Mouse (Mus musculus): ENCODE data around the gene Skiv2l. TPM values are rescaled to one million over a fixed set of nuclear protein-coding genes. Genes with fewer than 3 reads are reported as not detected.
"Not testable (repeated sequence)": the region's sequence is repeated elsewhere in the genome, so short reads cannot be mapped to it uniquely, and the experiment has no call there.

Gene Skiv2l
- polyA plus RNA-seq, 1 experiment from 2014 or later, result 54.1 TPM

GRCm38 (mm10) chr17:34804871-34805562 is 45.0 kb downstream of the Skiv2l start:
- H3K27ac ChIP-seq, result no peak overlapping the region
- no peak for ATAC-seq (ENCODE audit: low FRiP score)

GRCm38 (mm10) chr17:34804301-34804700 is 45.7 kb downstream of the Skiv2l start, which contains the start of gene Cyp21a1:
Gene Cyp21a1 (minus strand): TSS chr17:34804561.
- ATAC-seq (ENCODE audit: low FRiP score); H3K4me3 ChIP-seq: not testable (repeated sequence)
- whole genome bisulfite sequencing, result 93% methylated on average over 6 of the region's 6 CpGs

More at GRCm38 (mm10) chr17:34804871-34805562, 45.0 kb downstream of the Skiv2l start:
- 70% methylated on average over 6 of the region's 6 CpGs for WGBS
- Histone ChIP-seq H3K27me3 (no peaks in the 10 kb centered on the region), H3K4me1 (replicated peaks) (no peaks in the 10 kb centered on the region), H3K4me3 (no peak overlapping the region), H3K36me3 (no peaks in the 10 kb centered on the region), H3K9ac (no peak overlapping the region), H3K4me2 (no peak overlapping the region), H3K9me3 (peaks cover 7% of the 10 kb centered on the region; the same call in 1 of the 2 replicates)

GRCm38 (mm10) chr17:34803367-34803766 is 46.6 kb downstream of the Skiv2l start:
- not testable (repeated sequence) for H3K27ac ChIP-seq; ATAC-seq (ENCODE audit: low FRiP score)
- WGBS, result 94% methylated on average over 6 of the region's 6 CpGs

More at GRCm38 (mm10) chr17:34804301-34804700, 45.7 kb downstream of the Skiv2l start, which contains the start of gene Cyp21a1:
- not testable (repeated sequence) for H3K27ac ChIP-seq; H3K36me3 ChIP-seq; H3K9ac ChIP-seq; H3K27me3 ChIP-seq; H3K4me1 ChIP-seq (replicated peaks); H3K9me3 ChIP-seq; H3K4me2 ChIP-seq

DNA sequence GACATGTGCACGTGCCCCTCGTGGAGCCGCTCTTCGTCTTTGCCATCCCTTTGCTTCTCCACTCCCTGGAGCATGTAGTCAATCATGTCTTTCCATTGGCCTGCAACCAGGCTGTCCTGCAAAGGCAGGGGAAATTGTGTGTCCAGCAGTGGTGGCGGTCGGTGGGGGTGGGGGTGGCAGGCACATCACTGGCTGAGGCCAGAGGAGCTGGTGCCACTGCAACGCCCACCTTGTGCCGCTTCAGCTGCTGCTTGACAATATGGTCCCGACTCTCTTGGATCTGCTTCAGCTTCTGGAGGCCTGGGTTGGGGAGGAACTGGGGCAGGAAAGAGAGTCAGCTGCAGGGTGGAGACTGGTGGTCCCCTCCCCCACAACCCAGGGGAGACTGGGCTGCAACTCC is 47.3 kb downstream of the Skiv2l start:
- H3K9me3 ChIP-seq; ATAC-seq (ENCODE audit: low FRiP score); H3K27ac ChIP-seq; H3K36me3 ChIP-seq; H3K4me2 ChIP-seq; H3K27me3 ChIP-seq; H3K9ac ChIP-seq; H3K4me1 ChIP-seq (replicated peaks); H3K4me3 ChIP-seq: not testable (repeated sequence)
- 89% methylated on average over 9 of the region's 9 CpGs for WGBS

More at GRCm38 (mm10) chr17:34803367-34803766, 46.6 kb downstream of the Skiv2l start:
- H3K4me1 ChIP-seq (replicated peaks); H3K9ac ChIP-seq; H3K36me3 ChIP-seq; H3K4me2 ChIP-seq; H3K9me3 ChIP-seq; H3K27me3 ChIP-seq; H3K4me3 ChIP-seq: not testable (repeated sequence)

GRCm38 (mm10) chr17:34800781-34801305 is 49.2 kb downstream of the Skiv2l start:
- H3K4me1 ChIP-seq (replicated peaks); H3K27me3 ChIP-seq; H3K36me3 ChIP-seq; H3K4me2 ChIP-seq; ATAC-seq (ENCODE audit: low FRiP score); H3K9me3 ChIP-seq; H3K4me3 ChIP-seq; H3K9ac ChIP-seq; H3K27ac ChIP-seq: not testable (repeated sequence)
- 93% methylated on average over 16 of the region's 16 CpGs for WGBS

DNA sequence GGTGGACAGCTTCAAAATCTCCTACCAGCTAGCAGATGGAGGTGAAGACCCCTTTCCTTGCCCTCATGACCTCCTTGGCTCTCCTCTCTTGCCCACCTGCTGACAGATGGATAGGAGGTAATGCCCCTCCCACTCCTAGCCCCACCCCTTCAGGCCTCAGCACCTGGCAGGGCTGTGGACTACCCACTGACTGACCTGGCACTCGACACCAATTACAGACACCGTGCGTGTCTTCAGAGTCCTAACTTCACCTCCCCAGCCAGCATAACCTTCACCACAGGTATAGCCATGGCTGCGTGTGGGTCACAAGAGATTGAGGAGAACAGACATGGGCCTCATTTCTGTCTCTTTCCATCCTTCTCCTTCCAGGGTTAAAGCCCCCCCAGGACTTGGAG is 50.5 kb downstream of the Skiv2l start:
- WGBS, result 89% methylated on average over 4 of the region's 4 CpGs
- Histone ChIP-seq H3K27ac (no peak overlapping the region), H3K9ac (no peak overlapping the region), H3K9me3 (no peaks in the 10 kb centered on the region), H3K4me2 (no peak overlapping the region), H3K36me3 (no peaks in the 10 kb centered on the region), H3K4me1 (replicated peaks) (no peaks in the 10 kb centered on the region), H3K4me3 (no peak overlapping the region), H3K27me3 (no peaks in the 10 kb centered on the region)
- ATAC-seq (ENCODE audit: low FRiP score), result no peak

- Histone ChIP-seq H3K4me2 (no peak overlapping the region), H3K9ac (no peak overlapping the region), H3K4me1 (replicated peaks) (no peaks in the 10 kb centered on the region), H3K27ac (no peak overlapping the region), H3K4me3 (no peak overlapping the region), H3K9me3 (no peaks in the 10 kb centered on the region), H3K36me3 (no peaks in the 10 kb centered on the region), H3K27me3 (no peaks in the 10 kb centered on the region)
- no peak for ATAC-seq (ENCODE audit: low FRiP score)
- WGBS, result 91% methylated on average over 14 of the region's 17 CpGs
These were observed 51.0 kb downstream of the Skiv2l start for GRCm38 (mm10) chr17:34798866-34799530.

- H3K9me3 ChIP-seq; H3K4me1 ChIP-seq (replicated peaks); H3K9ac ChIP-seq; H3K4me2 ChIP-seq; H3K27me3 ChIP-seq; H3K27ac ChIP-seq; ATAC-seq (ENCODE audit: low FRiP score); H3K4me3 ChIP-seq; H3K36me3 ChIP-seq: not testable (repeated sequence)
- WGBS, result 82% methylated on average over 7 of the region's 7 CpGs
These were observed 51.9 kb downstream of the Skiv2l start for GRCm38 (mm10) chr17:34798071-34798470.

- not testable (repeated sequence) for H3K9ac ChIP-seq; H3K4me2 ChIP-seq; H3K4me1 ChIP-seq (replicated peaks); H3K4me3 ChIP-seq; H3K27ac ChIP-seq; H3K36me3 ChIP-seq; ATAC-seq (ENCODE audit: low FRiP score); H3K27me3 ChIP-seq; H3K9me3 ChIP-seq
- 90% methylated on average over 10 of the region's 10 CpGs for WGBS
These were observed 52.6 kb downstream of the Skiv2l start for GRCm38 (mm10) chr17:34797211-34797995.

GRCm38 (mm10) chr17:34796311-34797140 is 53.5 kb downstream of the Skiv2l start:
- Histone ChIP-seq H3K27ac (no peak overlapping the region), H3K4me1 (replicated peaks) (no peaks in the 10 kb centered on the region), H3K4me3 (no peak overlapping the region), H3K4me2 (no peak overlapping the region), H3K36me3 (no peaks in the 10 kb centered on the region), H3K9ac (no peak overlapping the region), H3K9me3 (0 out of 2 replicates have a peak, but pooled peaks cover 4% of the 10 kb centered on the region), H3K27me3 (no peaks in the 10 kb centered on the region)
- ATAC-seq (ENCODE audit: low FRiP score), result no peak
- 86% methylated on average over 8 of the region's 8 CpGs for whole genome bisulfite sequencing

- no peak for ATAC-seq (ENCODE audit: low FRiP score)
- Histone ChIP-seq H3K9me3 (0 out of 2 replicates have a peak, but pooled peaks cover 4% of the 10 kb centered on the region), H3K4me2 (no peak overlapping the region), H3K4me3 (no peak overlapping the region), H3K9ac (no peak overlapping the region), H3K27me3 (no peaks in the 10 kb centered on the region), H3K27ac (no peak overlapping the region), H3K4me1 (replicated peaks) (no peaks in the 10 kb centered on the region), H3K36me3 (no peaks in the 10 kb centered on the region)
- WGBS, result 67% methylated on average over 9 of the region's 9 CpGs
These were observed 54.4 kb downstream of the Skiv2l start for GRCm38 (mm10) chr17:34795633-34796032.
